Mouse (Mus musculus) spleen, adult 2 months (tissue): ENCODE data around the gene Cox6b2.

Experiments used
- CTCF ChIP-seq: fragments of 200-500 bp; IDR thresholded peaks from 2 replicates; pipeline ENCODE4 v1.5.1; 2011; ENCODE audit warnings: mild to moderate bottlenecking, inconsistent platforms; ENCODE audit not compliant: insufficient read depth, insufficient read length, insufficient replicate concordance; ENCODE audit errors: extremely low read depth
- POLR2A ChIP-seq: fragments of 200-500 bp; IDR thresholded peaks from 2 replicates; pipeline ENCODE4 v1.6.1; 2011; ENCODE audit warnings: low read depth, low read length, inconsistent platforms

DNA sequence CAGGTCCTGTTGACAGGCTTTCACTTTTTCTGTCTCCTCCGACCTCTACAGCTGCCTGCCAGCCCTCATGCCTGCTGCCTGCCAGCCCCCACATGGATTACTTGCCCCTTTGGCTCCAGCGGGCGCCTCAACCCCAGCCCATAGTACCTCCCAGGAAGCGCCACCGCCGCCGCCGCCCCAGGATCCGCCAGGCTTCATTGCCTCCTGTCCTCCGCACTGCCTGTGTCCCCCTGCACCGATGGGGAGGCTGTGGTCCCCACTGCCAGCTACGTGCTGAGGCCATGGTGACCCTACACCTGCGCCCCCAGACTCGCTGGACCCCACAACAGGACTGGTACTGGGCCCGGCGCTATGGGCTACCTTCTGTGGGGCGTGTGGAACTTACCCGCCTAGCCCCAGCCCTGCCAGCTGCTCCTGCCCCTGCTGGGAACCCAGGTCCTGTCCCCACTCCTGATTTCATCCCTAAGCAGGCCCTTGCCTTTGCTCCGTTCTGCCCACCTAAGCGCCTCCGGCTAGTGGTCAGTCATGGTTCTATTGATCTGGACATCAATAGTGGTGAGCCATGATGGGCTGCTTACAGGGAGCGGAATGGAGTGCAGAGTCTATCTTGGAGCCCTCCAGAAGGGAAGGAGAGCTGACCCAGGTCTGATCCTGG lies 6.4 kb downstream of the Cox6b2 start:
- no peak for TF ChIP-seq CTCF
- no peak for TF ChIP-seq POLR2A
